Mouse (Mus musculus) layer of hippocampus, adult 2 months (tissue): Measurements from ENCODE around the gene Krt19. TPM values are rescaled to one million over a fixed set of nuclear protein-coding genes. Genes with fewer than 3 reads are reported as not detected.

ENCODE experiments used
- DNase-seq, 2 experiments: peaks; one replicate each; pipeline ENCODE4 v3.0.0; 2022; ENCODE audit warnings: low spot score in 2 of 2
- H3K27ac ChIP-seq: fragments of 200-600 bp; 2 replicates; pipeline ENCODE4 v1.8.1; 2022
- H3K4me3 ChIP-seq: fragments of 200-600 bp; 2 replicates; pipeline ENCODE4 v1.8.1; 2022; ENCODE audit warnings: mild to moderate bottlenecking
- CTCF ChIP-seq: fragments of 200-600 bp; conservative IDR thresholded peaks from 2 replicates; pipeline ENCODE4 v1.8.1; 2022; ENCODE audit warnings: antibody characterized with exemption, mild to moderate bottlenecking, moderate library complexity
- total RNA-seq, 2 experiments: library from RNA; stranded (reverse); gene quantifications; 2 replicates each; pipeline ENCODE4 v1.2.3; 2021

Gene Krt19
- total RNA-seq, 2 experiments from 2014 or later: not detected

DNA sequence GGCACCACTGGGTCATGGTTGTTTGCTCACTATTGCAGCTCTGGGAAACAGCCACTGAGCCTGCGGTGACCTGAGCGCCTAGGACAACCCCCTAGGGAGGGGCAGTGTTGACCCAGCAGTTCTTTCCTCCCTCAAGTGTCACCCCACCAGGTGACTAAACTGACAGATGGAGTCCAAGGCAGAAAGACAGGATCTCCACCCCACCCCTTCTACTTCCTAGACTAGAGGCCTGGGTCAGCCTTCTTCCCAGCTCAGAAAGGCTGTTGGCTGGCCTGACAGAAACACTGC, 34.8 kb downstream of the Krt19 start:
- H3K4me3 ChIP-seq: no peak overlapping the region
- no peak for TF ChIP-seq CTCF
- no peak for DNase-seq
- H3K27ac ChIP-seq: no peak overlapping the region

DNA sequence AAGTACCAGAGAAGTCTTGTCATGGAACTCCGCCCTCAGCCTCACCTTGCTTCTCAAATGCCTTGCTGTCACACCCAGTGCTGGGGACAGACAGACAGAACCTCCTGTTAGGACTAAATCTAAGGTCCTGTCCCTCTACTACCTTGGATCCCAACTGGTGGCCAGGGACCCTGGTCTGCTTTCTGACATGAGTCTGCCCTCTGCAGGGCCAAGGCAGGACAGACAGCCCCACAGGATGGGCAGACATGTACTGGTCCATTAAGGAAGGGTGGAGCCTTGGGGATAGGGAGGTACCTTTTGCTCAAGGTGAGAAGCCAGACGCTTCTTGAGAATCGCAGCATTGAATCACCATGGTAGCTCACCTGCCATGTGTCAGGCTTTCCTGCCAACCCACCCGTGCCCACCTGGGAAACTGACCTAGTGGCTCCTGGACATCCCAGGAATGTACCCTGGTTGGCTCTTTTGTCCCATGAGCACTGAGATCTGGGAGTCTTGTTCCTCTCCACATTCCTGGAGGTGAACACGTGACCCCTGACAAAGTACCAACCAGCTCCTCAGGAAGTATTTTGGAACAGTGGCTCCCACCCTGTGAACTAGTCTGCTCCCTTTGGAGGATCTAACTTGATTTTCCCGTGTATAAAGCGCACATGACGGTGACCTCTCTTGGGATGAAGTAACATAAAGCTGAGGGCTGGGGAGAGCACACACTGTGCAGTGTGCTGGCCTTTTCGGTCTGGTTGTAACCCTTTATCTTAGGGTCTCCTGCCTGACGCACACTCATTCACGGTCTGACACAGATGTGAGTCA, 35.3 kb downstream of the Krt19 start:
- Histone ChIP-seq H3K4me3 (no peak overlapping the region), H3K27ac (no peak overlapping the region)
- no peak for DNase-seq
- TF ChIP-seq CTCF: no peak

GRCm38 (mm10) chr11:100105576-100106122, 42.8 kb downstream of the Krt19 start, which contains the start of gene Krt36:
TSS of gene Krt36 (minus strand) at chr11:100105626.
- H3K27ac ChIP-seq: no peak within 1 kb of the TSS
- TF ChIP-seq CTCF: no peak
- no peak for DNase-seq
- no peak within 1 kb of the TSS for H3K4me3 ChIP-seq

GRCm38 (mm10) chr11:100102693-100103429, 45.6 kb downstream of the Krt19 start:
- TF ChIP-seq CTCF: no peak
- DNase-seq: no peak
- Histone ChIP-seq H3K4me3 (no peak overlapping the region), H3K27ac (no peak overlapping the region)

DNA sequence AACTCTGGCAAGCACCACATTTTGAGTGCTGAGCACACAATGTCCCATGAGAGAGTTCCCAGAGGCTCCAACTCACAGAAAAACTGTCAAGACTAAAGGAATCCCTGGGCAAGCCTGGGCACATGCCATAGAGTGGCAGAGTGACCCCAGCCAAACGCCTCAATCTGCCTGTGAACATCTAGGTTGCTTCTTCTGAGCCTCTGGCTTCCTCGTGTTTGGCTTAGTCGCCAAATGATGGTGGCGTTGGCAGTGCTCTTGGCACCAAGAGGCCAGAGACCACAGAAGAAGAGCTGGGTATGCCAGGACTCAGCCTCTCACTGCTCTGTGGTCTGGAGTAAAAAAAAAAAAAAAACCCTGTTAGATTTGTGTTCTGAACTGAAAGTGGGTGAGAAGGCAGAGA, 48.1 kb downstream of the Krt19 start:
- H3K4me3 ChIP-seq: no peak overlapping the region
- no peak for DNase-seq
- TF ChIP-seq CTCF: no peak
- H3K27ac ChIP-seq: no peak overlapping the region

DNA sequence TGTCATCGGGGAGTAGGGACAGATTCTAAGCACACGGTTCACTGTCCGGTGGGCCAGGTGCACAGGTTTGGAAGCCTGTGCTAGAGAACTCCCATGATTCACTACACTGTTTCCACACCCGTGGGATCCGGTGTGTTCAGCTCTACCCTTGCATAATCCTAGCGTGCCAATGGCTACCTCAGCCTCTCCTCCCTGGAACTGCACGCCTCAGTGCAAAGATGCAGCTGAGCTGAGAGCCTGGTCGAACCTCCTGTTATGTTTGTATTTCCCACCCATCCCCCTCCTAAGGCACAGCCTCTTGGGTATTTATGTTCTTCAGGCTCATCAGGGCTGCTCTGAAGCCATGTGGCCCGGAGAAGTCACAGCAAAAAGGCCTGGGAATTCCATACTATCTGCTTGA, 50.6 kb downstream of the Krt19 start:
- TF ChIP-seq CTCF: no peak
- no peak overlapping the region for H3K4me3 ChIP-seq
- H3K27ac ChIP-seq: no peak overlapping the region
- no peak for DNase-seq

DNA sequence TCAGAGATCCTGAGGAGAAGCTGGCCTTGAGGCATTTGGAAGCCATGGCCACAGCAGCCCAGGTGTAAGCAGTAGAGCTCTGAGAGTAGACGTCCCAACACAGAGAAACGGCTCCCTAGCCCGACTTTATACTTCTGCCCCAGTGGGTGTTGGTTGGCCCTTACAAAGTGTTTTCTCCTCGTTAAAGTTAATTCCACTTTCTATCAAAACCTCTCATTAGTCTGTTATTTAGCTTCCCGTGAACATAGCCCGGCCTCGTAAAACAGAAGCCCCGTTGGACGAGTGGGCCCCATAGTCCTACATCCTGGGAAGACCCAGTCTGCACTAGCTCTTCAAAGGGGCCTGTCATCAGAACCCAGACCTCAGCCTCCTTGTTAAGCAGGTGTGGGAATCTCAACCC, 52.3 kb downstream of the Krt19 start, which contains the start of gene Krt35:
Gene Krt35, minus strand, starts transcription at position 101 of the 400 bp plus-strand sequence.
- H3K4me3 ChIP-seq: no peak within 1 kb of the TSS
- H3K27ac ChIP-seq: no peak within 1 kb of the TSS
- TF ChIP-seq CTCF: no peak
- DNase-seq: no peak

Other genes starting within 250 kb of the Krt19 start
- not detected for gene Krtap31-1, start 240.7 kb downstream of the Krt19 start, total RNA-seq
- not detected for gene Gm11565, start 233.9 kb downstream of the Krt19 start, total RNA-seq
- gene Krtap31-2, start 212.4 kb downstream of the Krt19 start, total RNA-seq: not detected
- gene Krtap9-5, start 200.2 kb downstream of the Krt19 start, total RNA-seq: not detected
- not detected for gene Krtap29-1, start 169.6 kb downstream of the Krt19 start, total RNA-seq
- gene Krtap16-1, start 162.1 kb downstream of the Krt19 start, total RNA-seq: not detected
- not detected for gene Krtap17-1, start 154.7 kb downstream of the Krt19 start, total RNA-seq
- gene Krt33a, start 132.5 kb downstream of the Krt19 start, total RNA-seq: not detected
- not detected for gene Krt33b, start 118.8 kb downstream of the Krt19 start, total RNA-seq
- gene Krt34, start 107.1 kb downstream of the Krt19 start, total RNA-seq: not detected
- not detected for gene Krt31, start 98.1 kb downstream of the Krt19 start, total RNA-seq
- not detected for gene Krt32, start 60.4 kb downstream of the Krt19 start, total RNA-seq
- gene Krt35, start 52.4 kb downstream of the Krt19 start, total RNA-seq: not detected
- gene Krt36, start 43.0 kb downstream of the Krt19 start, total RNA-seq: not detected
- gene Krt13, start 27.1 kb downstream of the Krt19 start, total RNA-seq: not detected
- gene Krt15, start 12.7 kb downstream of the Krt19 start, total RNA-seq: under 1 TPM in 1 of 2 experiments, not detected in 1; 0.77 TPM
- gene Krt9, start 44.6 kb upstream of the Krt19 start, total RNA-seq: 1 to 10 TPM; 3.6 to 3.7 TPM
- not detected for gene Krt14, start 58.9 kb upstream of the Krt19 start, total RNA-seq
- not detected for gene Krt16, start 100.2 kb upstream of the Krt19 start, total RNA-seq
- gene Krt17, start 112.4 kb upstream of the Krt19 start, total RNA-seq: not detected
- not detected for gene Krt42, start 121.2 kb upstream of the Krt19 start, total RNA-seq
- gene Eif1, start 171.2 kb upstream of the Krt19 start, total RNA-seq: 100 to 1,000 TPM; 713 to 750 TPM
- gene Gast, start 185.7 kb upstream of the Krt19 start, total RNA-seq: not detected
- gene Hap1, start 207.5 kb upstream of the Krt19 start, total RNA-seq: 100 to 1,000 TPM; 169 to 174 TPM
- gene Jup, start 249.1 kb upstream of the Krt19 start, total RNA-seq: 10 to 100 TPM; 34.1 to 35.6 TPM